Mouse (Mus musculus) NIH3T3 (cell line): Measurements from ENCODE around the gene Hmgcl.
A peak's percentile ranks its signal among the peaks of the same experiment; 100 is the strongest.
"Not testable (repeated sequence)": the region's sequence is repeated elsewhere in the genome, so short reads cannot be mapped to it uniquely, and the experiment has no call there.

Experiments
- DNase-seq: peaks from one replicate; pipeline ENCODE4 v3.0.0-alpha.2; 2012; ENCODE audit warnings: low read depth

Gene Hmgcl

DNA sequence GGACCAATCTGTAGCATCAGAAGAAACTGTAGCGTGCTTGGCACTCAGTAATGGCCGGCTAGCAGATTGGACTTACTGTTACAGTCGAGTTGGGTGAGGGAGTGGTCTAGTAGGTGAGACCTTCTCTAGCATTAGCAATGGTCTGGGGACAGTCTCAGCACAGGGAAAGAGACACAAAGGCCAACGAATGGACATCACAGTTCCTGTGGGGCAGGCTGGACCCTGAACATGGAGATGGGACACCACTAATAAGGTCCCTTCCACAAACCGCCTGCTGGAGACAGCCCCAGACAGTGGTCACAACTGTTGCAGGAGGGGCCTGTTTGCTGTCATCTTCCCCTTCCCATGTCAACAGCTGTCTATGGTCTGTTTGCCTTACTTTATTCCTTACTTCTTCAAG, 15.5 kb downstream of the Hmgcl start:
- DNase-seq = no peak

DNA sequence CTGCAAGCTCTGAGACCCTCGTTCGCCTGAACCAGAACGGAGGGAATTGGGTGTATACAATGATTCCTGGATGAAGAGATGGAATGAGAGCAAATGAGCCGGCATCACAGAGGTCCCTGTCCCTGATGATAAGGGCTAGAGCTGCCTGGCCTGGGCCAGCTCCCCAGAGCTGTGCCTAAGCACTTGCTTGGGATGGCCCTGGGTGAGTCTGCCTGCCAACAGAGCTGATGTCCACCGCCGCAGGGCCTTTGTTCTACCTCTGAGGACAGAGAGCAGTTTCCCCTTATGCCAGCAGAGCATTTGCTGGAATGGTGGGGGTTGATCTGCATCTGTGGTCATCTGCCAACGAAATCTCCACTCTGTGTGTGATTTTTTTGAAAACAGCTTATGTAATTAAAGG, 15.9 kb downstream of the Hmgcl start:
- DNase-seq = no peak

DNA sequence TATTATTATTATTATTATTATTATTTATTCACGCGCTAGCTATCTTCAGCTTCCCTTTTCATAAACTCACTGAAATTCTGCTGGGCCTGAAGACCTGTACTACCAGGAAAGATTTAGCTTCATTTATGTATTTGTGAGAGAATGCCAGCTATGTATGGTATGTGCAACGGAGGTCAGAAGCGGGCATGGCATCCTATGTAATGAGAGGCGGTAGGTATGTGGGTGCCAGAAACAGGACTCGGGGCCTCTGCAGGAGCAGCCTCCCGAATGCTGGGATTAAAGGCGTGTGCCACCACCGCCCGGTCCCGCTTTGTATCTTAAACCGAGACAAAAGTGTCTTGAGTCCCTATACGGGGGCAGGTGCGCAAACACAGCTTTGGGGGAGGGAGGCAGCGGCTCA, 16.7 kb downstream of the Hmgcl start:
- DNase-seq = peak; percentile 26

DNA sequence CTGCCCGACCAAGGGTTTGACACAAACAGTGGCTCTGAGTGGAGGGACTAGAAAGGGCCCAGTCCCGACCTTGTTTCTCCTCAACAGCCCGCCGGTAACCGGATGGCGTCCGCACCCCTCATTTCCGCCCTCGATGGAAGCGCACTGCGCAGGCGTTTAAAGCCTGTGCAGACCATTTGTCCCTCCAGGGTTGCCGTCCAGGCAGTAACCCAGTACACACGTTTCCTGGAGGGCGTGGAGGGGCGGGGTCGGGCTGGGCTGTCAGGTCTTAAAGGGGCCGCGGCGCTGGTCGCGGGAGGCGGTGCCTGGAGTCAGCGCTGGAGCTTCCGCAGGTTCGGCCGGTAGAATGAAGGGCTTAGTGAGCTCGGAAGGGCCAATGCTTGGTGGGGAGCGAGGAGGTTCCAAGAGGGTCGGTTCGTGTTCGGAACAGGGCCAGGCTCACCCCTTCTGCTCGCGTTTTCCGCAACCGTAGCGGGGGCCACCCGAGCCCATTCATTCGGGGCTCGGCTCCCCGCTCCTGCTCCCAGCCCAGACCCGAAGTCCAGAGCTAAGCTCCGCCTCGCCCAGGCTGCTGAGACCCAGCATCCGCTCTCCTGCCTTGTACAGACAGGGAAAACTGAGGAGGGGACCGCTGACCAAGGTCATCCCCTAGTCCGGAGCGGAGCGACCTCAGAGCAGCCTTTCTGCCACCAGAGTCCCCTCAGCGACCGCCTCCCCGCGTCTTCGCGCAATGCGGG, 17.4 kb downstream of the Hmgcl start, which contains the start of gene Gale:
Gale (plus strand) TSS at position 271 of the 737 bp plus-strand sequence.
- DNase-seq = peak; percentile 98

DNA sequence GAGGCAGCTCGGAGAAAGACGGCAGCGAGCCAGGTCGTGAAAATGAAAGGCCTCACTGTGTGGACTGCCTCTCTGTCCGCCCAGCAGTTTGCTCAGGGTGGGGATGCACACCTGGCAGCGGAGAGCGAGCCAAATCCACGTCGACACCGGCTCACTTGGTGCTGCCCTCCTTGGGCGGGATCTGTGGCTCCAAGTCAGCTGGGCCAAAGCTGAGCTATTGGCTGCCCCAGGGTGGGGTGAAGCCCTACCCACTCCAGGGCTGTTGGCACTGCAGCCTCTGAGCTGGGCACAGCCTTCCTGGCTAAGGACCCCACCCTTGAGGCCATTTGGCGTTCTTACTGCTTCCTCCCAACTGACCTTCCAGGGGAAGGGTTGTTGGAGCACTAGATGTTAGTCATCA, 18.2 kb downstream of the Hmgcl start:
- DNase-seq = peak; percentile 72

DNA sequence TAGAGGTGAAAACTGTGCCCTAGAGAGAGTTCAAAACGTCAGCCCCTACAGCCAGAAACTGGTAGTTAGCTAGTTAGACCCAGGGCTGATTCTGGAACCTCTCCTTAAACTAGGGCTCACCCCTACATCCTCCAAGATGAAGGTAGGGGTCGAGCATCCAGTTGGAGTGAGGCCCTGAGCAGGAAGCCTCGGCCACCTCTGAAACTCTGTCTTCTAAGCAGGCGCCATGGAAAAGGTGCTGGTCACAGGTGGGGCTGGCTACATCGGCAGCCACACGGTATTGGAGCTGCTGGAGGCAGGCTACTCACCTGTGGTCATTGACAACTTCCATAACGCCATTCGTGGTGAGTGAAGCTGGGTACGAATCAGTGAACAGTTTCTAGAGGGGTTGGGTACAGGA, 18.9 kb downstream of the Hmgcl start:
- DNase-seq = no peak

DNA sequence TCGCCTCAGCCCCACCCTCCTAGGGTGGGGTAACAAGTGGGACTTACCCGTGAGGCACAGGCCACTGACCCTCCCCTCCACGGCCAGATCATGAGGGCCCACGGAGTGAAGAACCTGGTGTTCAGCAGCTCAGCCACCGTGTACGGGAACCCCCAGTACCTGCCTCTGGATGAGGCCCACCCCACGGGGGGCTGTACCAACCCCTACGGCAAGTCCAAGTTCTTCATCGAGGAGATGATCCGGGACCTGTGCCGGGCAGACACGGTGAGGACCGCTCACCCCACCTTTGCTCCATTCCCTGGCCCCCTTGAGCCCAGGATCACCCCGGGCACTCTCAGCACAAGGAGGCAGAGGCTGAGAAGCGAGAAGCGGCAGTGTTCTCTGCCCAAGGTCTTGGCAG, 20.0 kb downstream of the Hmgcl start:
- no peak for DNase-seq

DNA sequence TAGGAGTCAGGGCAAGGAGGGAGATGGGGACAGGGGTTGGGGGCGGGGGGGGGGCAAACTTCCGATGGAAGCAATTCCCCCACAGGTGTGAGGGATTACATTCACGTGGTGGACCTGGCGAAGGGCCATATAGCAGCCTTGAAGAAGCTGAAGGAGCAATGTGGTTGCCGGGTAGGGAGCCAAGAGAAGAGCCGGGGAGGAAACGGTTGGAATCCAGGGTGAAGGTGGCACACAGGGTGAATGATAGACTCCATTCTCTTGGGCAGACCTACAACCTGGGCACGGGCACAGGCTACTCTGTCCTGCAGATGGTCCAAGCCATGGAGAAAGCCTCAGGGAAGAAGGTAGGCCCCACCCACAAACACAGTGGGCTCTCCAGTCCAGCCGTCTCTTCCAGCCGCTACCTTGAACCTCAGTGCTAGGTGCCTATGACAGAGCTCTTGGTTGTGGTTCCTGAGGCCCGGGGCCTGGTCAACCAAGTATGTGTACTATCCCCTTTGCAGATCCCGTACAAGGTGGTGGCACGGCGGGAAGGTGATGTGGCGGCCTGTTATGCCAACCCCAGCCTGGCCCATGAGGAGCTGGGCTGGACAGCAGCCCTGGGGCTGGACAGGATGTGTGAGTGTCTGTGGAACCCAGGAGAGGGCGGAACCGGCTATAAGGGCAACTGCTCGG, 21.0 kb downstream of the Hmgcl start:
- DNase-seq = no peak

DNA sequence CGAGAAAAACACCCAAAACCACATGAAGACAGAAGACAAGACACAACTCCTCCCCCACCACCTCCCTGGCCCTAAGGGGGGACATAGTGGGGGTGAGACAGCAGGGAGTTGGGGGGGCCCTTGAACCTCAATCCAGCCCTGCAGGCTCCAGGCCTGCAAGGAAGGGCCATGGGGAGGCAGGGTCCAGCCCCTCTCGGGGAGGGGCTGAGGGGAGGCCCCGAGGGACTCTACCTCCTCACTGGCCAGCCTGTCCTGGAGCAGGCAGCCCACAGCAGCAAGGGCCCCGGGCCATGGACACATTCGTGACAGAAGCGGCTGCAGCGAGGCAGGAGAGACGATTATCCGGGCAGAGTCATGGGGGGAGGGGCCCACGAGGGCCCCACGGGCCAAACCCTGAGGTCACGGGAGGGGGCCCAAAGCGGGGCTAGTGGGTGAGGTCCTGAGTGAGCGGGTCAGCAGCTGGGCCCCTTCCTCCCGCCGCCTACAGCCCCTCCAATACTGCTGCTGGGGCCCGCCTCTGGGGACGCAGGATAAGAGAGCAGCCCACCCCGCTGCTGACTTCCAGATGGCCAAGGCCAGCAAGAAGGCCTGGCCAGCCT, 22.1 kb downstream of the Hmgcl start:
- DNase-seq = no peak

DNA sequence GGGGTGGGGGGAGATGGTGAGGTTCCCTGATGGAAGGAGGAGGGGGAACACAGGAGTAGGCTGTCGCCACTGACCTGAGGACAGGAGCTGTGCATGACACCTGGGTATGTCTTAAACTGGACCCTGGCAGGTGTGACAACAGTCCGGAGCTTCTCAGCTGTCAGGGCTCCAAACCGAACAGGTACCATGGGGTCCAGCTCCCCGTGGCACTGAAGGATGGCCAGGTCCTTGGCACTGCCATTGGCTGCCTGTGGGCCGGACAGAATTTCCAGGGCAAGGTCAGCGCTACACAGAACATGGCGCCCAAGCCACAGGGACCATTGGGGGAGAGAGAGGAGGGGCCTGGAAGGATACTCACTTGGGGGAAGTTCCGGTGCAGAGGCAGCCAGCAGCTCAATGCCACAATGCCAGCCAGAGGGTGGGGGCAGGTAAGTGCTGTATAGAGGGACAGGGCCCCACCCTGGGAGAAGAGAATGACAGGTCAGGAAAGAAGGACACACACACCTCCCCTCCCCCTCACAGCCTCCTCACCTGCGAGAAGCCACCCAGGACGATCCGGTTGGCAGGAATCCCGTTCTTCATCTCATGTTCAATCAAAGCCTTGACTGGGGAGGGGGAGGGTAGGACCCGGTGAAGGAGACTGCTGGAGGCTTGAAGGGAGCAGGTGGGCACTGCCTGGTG, 23.0 kb downstream of the Hmgcl start:
- DNase-seq = no peak

DNA sequence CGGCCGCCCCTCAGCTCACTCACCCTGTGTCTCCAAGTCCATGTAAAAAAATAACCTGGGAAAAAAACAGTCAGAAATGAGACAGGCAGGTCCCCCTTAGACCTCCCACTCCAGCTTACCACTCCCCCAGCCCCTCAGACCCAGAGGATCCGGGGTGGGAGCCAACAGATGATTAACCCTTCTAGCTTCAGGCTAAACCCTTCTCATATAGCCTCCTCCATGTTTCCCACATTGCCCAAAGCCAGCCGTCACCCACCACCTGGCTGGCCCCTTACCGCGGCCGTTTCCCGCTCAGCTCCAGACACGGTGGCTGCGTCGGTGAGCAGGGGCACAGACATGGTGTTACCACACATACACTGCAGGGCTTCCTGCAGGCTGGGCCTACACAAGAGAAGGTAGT, 24.3 kb downstream of the Hmgcl start:
- DNase-seq = no peak

DNA sequence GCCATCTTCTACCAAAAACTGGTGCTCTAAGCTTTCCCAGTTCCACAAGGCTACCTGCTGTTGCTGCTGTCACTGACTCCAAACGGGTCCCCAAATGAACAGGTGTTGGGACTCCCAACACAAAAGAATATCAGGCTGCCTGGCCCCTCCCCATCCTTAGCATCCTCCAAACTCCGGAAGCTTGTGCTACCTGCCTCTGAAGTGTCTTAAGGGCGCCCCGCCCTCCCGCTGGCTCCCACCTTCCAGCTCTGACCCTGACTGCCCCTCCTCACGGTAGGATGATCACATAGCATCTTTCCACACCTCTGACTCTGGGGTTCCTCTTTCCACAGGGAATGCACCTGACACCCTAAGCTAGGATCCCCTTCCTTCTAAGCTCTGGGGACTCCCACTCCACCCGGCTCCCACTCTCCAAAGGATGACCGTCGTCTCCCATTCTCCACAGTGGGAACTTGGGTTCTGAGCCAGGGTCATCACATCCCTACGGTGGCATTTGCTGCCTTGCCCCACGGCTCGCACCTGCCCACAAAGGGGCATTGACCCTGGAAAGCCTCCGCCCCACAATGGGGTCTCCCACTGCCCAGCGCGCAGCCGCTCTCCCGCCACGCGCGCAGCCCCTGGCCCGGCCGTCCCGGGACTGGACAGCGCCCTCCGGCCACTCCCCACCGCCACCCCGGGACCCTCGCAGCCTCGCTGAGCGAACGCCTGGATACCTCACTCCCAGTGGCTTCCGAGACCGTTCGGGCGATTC, 25.7 kb downstream of the Hmgcl start:
- no peak for DNase-seq

DNA sequence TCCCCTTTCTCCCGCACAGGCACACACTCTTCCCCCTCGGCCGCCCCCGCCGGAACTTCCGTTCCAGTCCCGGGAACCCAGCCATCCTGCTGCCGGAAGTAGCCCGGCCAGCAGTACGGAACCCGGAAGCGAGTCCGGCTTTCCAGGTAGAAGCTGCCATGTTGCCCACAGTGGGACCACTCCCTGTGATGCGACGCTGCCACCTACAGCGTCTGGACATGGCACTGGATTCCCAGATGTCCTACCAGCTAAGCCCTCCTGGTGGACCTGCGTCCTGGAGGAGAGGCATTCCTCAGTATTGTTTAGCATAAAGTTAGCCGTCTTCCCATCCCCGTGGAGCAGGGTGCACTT, 26.3 kb downstream of the Hmgcl start, which contains the start of gene Lypla2:
Lypla2 (minus strand) TSS at position 71 of the 351 bp plus-strand sequence.
- peak; percentile 88 for DNase-seq

DNA sequence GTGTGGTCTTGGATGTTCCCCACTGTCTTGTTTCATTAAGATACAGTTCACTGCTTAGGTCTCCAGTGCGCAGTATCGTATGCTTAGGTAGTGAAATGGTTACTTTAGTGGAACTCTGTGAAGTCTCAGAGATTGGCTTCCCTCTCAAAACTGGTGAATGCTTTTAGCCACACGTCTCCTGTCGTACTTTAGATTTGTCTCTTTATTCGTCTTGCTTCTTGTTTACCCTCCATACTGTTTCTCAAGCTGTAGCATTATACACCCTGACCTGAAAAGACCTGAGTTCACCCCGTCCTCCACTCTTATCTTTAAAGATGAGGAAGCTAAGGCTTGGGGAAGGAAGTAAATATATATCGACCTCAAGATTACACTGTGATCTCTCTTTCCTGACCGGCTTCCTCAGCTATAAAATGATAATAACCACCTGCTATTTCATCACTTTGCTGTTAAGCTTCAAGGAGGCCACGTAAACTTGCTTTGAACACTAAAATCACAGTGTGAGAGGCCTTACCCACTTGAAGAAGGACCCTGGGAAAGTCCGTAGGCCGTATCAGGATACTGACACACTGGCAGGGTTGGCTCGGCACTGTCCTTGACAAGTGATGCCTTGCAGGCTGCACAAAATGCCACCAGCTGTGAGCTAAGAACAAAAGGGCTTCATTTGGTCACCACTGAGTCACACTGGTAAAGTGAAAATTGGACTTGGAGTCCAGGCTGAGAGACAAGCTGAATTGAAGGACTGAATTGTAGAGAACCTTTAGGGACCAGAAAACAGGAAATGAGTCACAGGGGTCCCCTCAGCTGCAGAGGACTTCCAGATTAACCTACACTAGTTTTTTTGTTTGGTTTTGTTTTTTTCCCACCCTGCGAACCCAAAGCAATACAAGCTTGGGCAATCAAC, 26.9 kb downstream of the Hmgcl start:
- no peak for DNase-seq

DNA sequence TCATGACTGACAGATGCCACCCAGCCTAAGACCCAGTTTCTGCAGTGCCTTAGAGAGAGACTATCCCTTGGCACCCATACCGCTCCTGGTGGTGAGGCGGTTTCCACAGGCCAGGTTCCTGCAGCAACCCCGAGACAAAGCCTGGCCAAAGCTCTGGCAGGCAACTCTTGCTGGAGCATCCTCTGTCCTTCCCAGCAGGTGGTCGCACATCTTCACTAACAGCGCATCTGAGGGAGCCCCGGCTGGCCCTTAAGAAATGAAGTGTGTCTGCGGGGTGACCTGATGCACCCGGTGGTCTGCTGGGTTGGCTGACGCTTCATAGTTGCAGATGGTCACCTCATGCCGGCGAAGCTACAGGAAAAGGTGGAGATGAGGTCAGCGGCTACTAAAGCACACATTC, 29.9 kb downstream of the Hmgcl start:
- no peak for DNase-seq

DNA sequence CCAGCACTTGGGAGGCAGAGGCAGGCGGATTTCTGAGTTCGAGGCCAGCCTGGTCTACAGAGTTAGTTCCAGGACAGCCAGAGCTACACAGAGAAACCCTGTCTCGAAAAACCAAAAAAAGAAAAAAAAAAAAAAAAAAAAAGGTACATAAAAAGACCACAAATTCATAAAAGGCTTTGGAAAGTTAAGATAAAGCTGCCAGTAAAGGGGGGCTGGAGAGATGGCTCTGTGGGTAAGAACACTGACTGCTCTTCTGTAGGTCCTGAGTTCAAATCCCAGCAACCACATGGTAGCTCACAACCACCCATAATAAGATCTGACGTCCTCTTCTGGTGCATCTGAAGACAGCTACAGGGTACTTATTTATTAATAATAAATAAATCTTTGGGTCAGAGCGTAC, 34.0 kb downstream of the Hmgcl start:
- not testable (repeated sequence) for DNase-seq

DNA sequence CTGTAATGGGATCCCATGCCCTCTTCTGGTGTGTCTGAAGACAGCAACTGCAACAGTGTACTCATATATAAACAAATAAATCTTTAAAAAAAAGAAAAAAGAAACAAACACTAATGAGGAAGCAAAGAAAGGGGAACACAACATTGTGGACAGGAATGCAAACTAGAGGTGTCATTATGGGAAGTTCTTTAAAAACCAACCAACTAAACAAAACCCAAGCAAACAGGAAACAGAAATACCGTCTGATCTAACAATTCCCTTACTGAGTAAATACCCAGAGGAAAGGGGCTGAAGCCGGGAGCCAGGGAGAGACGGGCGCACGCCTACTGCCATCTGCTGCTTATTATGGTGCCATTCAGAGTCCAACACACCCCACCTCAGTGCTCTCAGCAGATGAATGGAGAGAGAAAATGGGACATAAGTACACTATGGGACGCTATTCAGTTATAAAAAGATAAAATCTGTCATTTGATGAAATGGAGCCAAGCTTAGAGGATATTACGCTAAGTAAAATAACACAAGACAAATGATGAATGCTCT, 35.3 kb downstream of the Hmgcl start:
- DNase-seq = no peak

DNA sequence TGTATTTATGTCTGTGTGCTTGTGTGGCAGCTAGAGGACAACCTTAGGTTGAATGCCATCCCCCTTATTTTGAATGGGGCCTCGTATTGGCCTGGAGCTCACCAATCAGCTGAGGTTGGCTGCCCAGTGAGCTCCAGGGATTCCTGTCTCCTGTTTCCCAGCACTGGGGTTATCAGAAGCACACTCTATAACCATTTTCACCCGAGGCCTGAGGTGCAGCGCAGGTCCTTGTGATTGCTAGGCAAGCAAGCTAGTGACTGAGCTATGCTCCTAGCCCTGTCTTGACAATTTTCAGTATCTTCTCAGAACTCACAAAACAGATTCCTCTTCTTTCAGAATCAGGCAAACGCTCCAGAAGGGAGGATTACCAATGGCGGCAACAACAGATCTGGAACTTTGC, 38.3 kb downstream of the Hmgcl start:
- DNase-seq = no peak

DNA sequence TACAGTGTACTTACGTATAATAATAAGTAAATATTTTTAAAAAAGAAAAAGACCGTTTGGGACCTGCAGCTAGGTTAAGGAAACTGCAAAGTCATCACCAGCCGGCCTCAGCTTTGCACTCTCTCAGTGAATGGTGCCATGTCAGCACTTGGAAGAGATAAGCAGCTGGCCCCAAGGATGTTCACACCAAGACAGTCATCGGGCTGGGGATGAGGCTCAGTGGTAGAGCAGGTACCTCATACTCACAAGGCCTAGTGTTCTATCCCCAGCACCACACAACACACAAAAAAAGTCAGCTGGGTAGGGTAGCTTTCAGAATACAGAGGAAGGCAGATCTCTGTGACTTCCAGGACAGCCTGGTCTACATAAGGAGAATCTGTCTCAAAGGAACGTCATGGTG, 38.9 kb downstream of the Hmgcl start:
- DNase-seq = no peak

DNA sequence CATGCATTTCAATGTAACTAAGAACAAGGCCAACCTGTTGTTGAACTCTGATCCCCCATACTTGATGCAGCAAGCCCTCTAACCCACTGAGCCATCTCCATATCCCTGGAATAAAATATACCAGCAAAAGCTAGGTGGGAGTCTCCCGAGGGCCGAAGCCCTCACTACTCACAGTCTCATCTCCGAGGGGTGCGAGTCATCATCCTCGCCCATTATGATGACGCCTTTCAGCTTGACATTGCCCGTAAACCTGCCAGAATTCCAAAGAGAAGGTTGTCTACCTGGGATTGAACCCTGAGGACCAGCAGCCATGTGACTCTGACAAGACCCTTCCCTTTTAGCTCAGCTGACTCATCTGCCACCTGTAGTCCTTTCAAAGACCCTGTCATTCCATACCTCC, 39.5 kb downstream of the Hmgcl start:
- no peak for DNase-seq
